Mouse (Mus musculus) stomach, postnatal 0 days (tissue): ENCODE data around the gene Tubd1. TPM values are rescaled to one million over a fixed set of nuclear protein-coding genes. Genes with fewer than 3 reads are reported as not detected.
A peak's percentile ranks its signal among the peaks of the same experiment; 100 is the strongest.

Experiments used
- ATAC-seq: fragments of 200-750 bp; cut with Nextera tagmentation; 2 replicates; pipeline ENCODE4 v1.8.0; 2017; ENCODE audit not compliant: low FRiP score, low TSS enrichment
- DNase-seq: peaks from one replicate; pipeline ENCODE4 v3.0.0-alpha.2; 2016; ENCODE audit warnings: low spot score
- H3K27ac ChIP-seq: fragments of 300-500 bp; sonication (generic); replicated peaks from 2 replicates; pipeline ENCODE4 v1.5.1; 2014; ENCODE audit warnings: mild to moderate bottlenecking, control low read depth
- H3K27me3 ChIP-seq: fragments of 300-500 bp; sonication (generic); 2 replicates; pipeline ENCODE4 v1.6.1; 2014; ENCODE audit warnings: low read length; ENCODE audit not compliant: control insufficient read depth, insufficient read depth
- H3K36me3 ChIP-seq: fragments of 300-500 bp; sonication (generic); 2 replicates; pipeline ENCODE4 v1.6.1; 2014; ENCODE audit warnings: low read length, mixed read lengths; ENCODE audit not compliant: control insufficient read depth, insufficient read depth
- H3K4me1 ChIP-seq: fragments of 300-500 bp; sonication (generic); replicated peaks from 2 replicates; pipeline ENCODE4 v1.6.1; 2014; ENCODE audit warnings: antibody characterized with exemption; ENCODE audit not compliant: control insufficient read depth, insufficient read depth
- H3K4me2 ChIP-seq: fragments of 300-500 bp; sonication (generic); replicated peaks from 2 replicates; pipeline ENCODE4 v1.6.1; 2014; ENCODE audit warnings: low read depth, mild to moderate bottlenecking, control low read depth, moderate library complexity
- H3K4me3 ChIP-seq: fragments of 300-500 bp; sonication (generic); 2 replicates; pipeline ENCODE4 v1.5.1; 2014; ENCODE audit warnings: low read depth, low read length, control low read depth
- H3K9ac ChIP-seq: fragments of 300-500 bp; sonication (generic); 2 replicates; pipeline ENCODE4 v1.6.1; 2014; ENCODE audit warnings: mild to moderate bottlenecking, low read length, control low read depth, mixed read lengths
- H3K9me3 ChIP-seq: fragments of 300-500 bp; sonication (generic); 2 replicates; pipeline ENCODE4 v1.6.1; 2016; ENCODE audit warnings: low read length; ENCODE audit not compliant: control insufficient read depth
- CTCF ChIP-seq: IDR thresholded peaks from 2 replicates; pipeline ENCODE4 v1.5.1; 2016; ENCODE audit warnings: antibody characterized with exemption, low read depth, mild to moderate bottlenecking, moderate library complexity
- EP300 ChIP-seq: optimal IDR thresholded peaks from 2 replicates; pipeline ENCODE3; 2016; ENCODE audit warnings: antibody characterized with exemption
- WGBS: fragments of 180-500 bp; shearing (Covaris S2); extraction: QIAGEN DNeasy Blood & Tissue Kit; methylation state at CpG from one replicate; pipeline ENCODE4 v1.1.7; 2014; 5-methylcytosine and 5-hydroxymethylcytosine counted together
- polyA plus RNA-seq: library from polyadenylated mRNA; unstranded; fragments of >200 nt; fragmentation: Nextera tagmentation; extraction: Ambion mirVana; gene quantifications from 2 replicates; pipeline ENCODE4 v1.2.1, GENCODE M21; 2015

Gene Tubd1
- polyA plus RNA-seq, 1 experiment from 2014 or later = 7.8 TPM

- Histone ChIP-seq H3K4me3 (no peak overlapping the region), H3K4me2 (no peak overlapping the region), H3K9me3 (no peaks in the 10 kb centered on the region), H3K4me1 (peaks cover 19% of the 10 kb centered on the region), H3K9ac (no peak overlapping the region), H3K27me3 (no peaks in the 10 kb centered on the region), H3K27ac (peak overlapping the region; percentile 94), H3K36me3 (no peaks in the 10 kb centered on the region)
- DNase-seq (peak; percentile 71), ATAC-seq (peak; percentile 53)
- TF ChIP-seq EP300 (no peak), CTCF (no peak)
- 57% methylated on average over 7 of the region's 7 CpGs for WGBS
Observed at GRCm38 (mm10) chr11:86575632-86576378, 31.0 kb downstream of the Tubd1 start.

GRCm38 (mm10) chr11:86577231-86577630 lies 32.4 kb downstream of the Tubd1 start:
- H3K9ac ChIP-seq = no peak overlapping the region
- H3K4me3 ChIP-seq = no peak overlapping the region
- H3K4me2 ChIP-seq = no peak overlapping the region
- ATAC-seq (peak; percentile 9), DNase-seq (peak; percentile 49)
- no peaks in the 10 kb centered on the region for H3K36me3 ChIP-seq
- H3K27me3 ChIP-seq = no peaks in the 10 kb centered on the region
- no peak for TF ChIP-seq CTCF
- TF ChIP-seq EP300 = no peak
- peaks cover 21% of the 10 kb centered on the region for H3K4me1 ChIP-seq
- 40% methylated on average over 4 of the region's 4 CpGs for WGBS
- H3K27ac ChIP-seq = peak overlapping the region; percentile 94
- no peaks in the 10 kb centered on the region for H3K9me3 ChIP-seq

GRCm38 (mm10) chr11:86578106-86578808 lies 33.5 kb downstream of the Tubd1 start:
- H3K4me1 ChIP-seq = peaks cover 21% of the 10 kb centered on the region
- DNase-seq (peak; percentile 74), ATAC-seq (peak; percentile 33)
- H3K9ac ChIP-seq = no peak overlapping the region
- peak overlapping the region; percentile 94 for H3K27ac ChIP-seq
- no peak overlapping the region for H3K4me3 ChIP-seq
- no peaks in the 10 kb centered on the region for H3K27me3 ChIP-seq
- WGBS = 38% methylated on average over 6 of the region's 6 CpGs
- no peaks in the 10 kb centered on the region for H3K9me3 ChIP-seq
- H3K4me2 ChIP-seq = no peak overlapping the region
- TF ChIP-seq EP300 (peak; percentile 51), CTCF (no peak)
- H3K36me3 ChIP-seq = no peaks in the 10 kb centered on the region

- Histone ChIP-seq H3K36me3 (no peaks in the 10 kb centered on the region), H3K4me3 (no peak overlapping the region), H3K4me2 (0 out of 2 replicates have a peak overlapping the region, but pooled peaks have one; percentile 2), H3K9ac (0 out of 2 replicates have a peak overlapping the region, but pooled peaks have one; percentile 8), H3K9me3 (no peaks in the 10 kb centered on the region), H3K27ac (peak overlapping the region; percentile 94), H3K4me1 (peaks cover 21% of the 10 kb centered on the region), H3K27me3 (no peaks in the 10 kb centered on the region)
- no peak for TF ChIP-seq EP300
- TF ChIP-seq CTCF = no peak
- ATAC-seq (peak; percentile 33), DNase-seq (peak; percentile 82)
- 43% methylated on average over 25 of the region's 25 CpGs for WGBS
Observed at GRCm38 (mm10) chr11:86578809-86579730, 34.3 kb downstream of the Tubd1 start.

GRCm38 (mm10) chr11:86579731-86580318 lies 35.0 kb downstream of the Tubd1 start:
- no peak overlapping the region for H3K4me3 ChIP-seq
- H3K27ac ChIP-seq = peak overlapping the region; percentile 94
- no peaks in the 10 kb centered on the region for H3K36me3 ChIP-seq
- H3K9ac ChIP-seq = 0 out of 2 replicates have a peak overlapping the region, but pooled peaks have one; percentile 18
- no peak for DNase-seq
- H3K4me2 ChIP-seq = no peak overlapping the region
- ATAC-seq = no peak
- H3K9me3 ChIP-seq = no peaks in the 10 kb centered on the region
- 48% methylated on average over 10 of the region's 10 CpGs for WGBS
- TF ChIP-seq CTCF (no peak), EP300 (no peak)
- H3K4me1 ChIP-seq = peaks cover 21% of the 10 kb centered on the region
- H3K27me3 ChIP-seq = no peaks in the 10 kb centered on the region
